Comparison of ENCODE assay signal across 30 mouse cellular contexts in the genomic region with DNA sequence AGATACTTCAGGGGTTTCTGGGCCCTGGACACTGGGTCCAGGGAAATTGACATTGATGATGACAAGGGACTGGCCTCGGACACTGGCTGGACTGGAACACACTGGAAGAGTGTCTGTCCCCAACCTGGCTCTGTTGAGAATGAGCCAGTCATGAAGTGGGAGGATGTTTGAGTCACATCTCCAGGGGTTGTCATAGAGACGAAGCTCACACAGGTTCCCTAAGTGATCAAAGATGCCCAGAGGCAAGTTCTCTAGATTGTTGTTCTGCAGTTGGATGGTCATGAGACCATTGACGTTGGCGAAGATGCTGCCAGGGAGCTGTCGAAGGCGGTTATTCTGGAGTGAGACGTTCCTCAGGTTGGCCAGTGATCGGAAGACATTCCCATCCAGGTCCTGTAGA. TPM values are rescaled to one million over a fixed set of nuclear protein-coding genes. Genes with fewer than 3 reads are reported as not detected.
DNase-seq lines count a peak whose midpoint lies in the region; ATAC-seq lines count a peak whose summit lies in the region.
"Had no signal": no experiment of that assay in that cellular context is flagged by ENCODE, and none has a peak within 500 bp of the region (broad histone marks: within the 10 kb centered on the region; RNA-seq: fewer than 3 reads in every experiment).

No protein-coding gene starts in this region.

- no peak overlapping the region for H3K4me2 ChIP-seq in embryonic facial prominence, embryonic 15.5 days (replicated peaks)
- H3K4me2 ChIP-seq: embryonic facial prominence, embryonic 12.5 days; forebrain, embryonic 12.5 days had no signal

- WGBS in embryonic facial prominence, embryonic 15.5 days = 88% methylated on average over 8 of the region's 8 CpGs
- WGBS in embryonic facial prominence, embryonic 10.5 days = 93% methylated on average over 8 of the region's 8 CpGs

- DNase-seq in embryonic facial prominence, embryonic 10.5 days (ENCODE audit: low spot score) = no peak
- DNase-seq in frontal cortex, postnatal 36 days (ENCODE audit: low spot score in 2 of 2) = peak; percentile 19 to 22
- DNase-seq in frontal cortex, postnatal 14 days (ENCODE audit: low spot score in 2 of 2) = no peak
- peak; percentile 24 to 28 for DNase-seq in right cerebral cortex, adult 2 months (ENCODE audit: low spot score in 2 of 2)
- DNase-seq in right cerebral cortex, postnatal 4 days = no peak
- DNase-seq: adrenal gland, adult 8-10 months; adrenal gland, postnatal 14 days; adrenal gland, postnatal 36 days; B cell, adult 2 months; cerebellum, adult 11 months; cerebellum, adult 18-20 months; cerebellum, adult 8-10 months; cerebellum, adult 9-11 months; cerebellum, postnatal 14 days; cerebellum, postnatal 36 days; embryo, embryonic 11 days had no signal

- no peak overlapping the region for H3K9ac ChIP-seq in embryonic facial prominence, embryonic 15.5 days
- H3K9ac ChIP-seq: embryonic facial prominence, embryonic 12.5 days; forebrain, embryonic 12.5 days had no signal

- no peaks in the 10 kb centered on the region for H3K9me3 ChIP-seq in embryonic facial prominence, embryonic 15.5 days (replicated peaks)
- no peaks in the 10 kb centered on the region for H3K9me3 ChIP-seq in embryonic facial prominence, embryonic 10.5 days
- H3K9me3 ChIP-seq: embryonic facial prominence, embryonic 12.5 days; forebrain, embryonic 10.5 days; forebrain, embryonic 12.5 days; G1E had no signal

- H3K36me3 ChIP-seq in embryonic facial prominence, embryonic 15.5 days = no peaks in the 10 kb centered on the region
- no peaks in the 10 kb centered on the region for H3K36me3 ChIP-seq in embryonic facial prominence, embryonic 10.5 days (replicated peaks)
- H3K36me3 ChIP-seq: embryonic facial prominence, embryonic 12.5 days; forebrain, embryonic 10.5 days; forebrain, embryonic 12.5 days; G1E had no signal

- no peak for ATAC-seq in embryonic facial prominence, embryonic 15.5 days (ENCODE audit: insufficient number of reproducible peaks, low FRiP score, low TSS enrichment, low read depth)
- ATAC-seq: activated CD4-positive, CD25-positive, alpha-beta regulatory T cell, adult 4 months; CD4-positive, CD25-positive, alpha-beta regulatory T cell, adult 4 months; forebrain, embryonic 14.5 days; forebrain, embryonic 16.5 days; Patski had no signal

- H3K27ac ChIP-seq in embryonic facial prominence, embryonic 15.5 days (replicated peaks) = 0 out of 2 replicates have a peak overlapping the region, but pooled peaks have one; percentile 83
- no peak overlapping the region for H3K27ac ChIP-seq in embryonic facial prominence, embryonic 10.5 days (replicated peaks)
- H3K27ac ChIP-seq: embryonic facial prominence, embryonic 12.5 days; forebrain, embryonic 10.5 days; forebrain, embryonic 12.5 days had no signal

- H3K4me1 ChIP-seq in embryonic facial prominence, embryonic 15.5 days = peaks cover 46% of the 10 kb centered on the region
- H3K4me1 ChIP-seq in embryonic facial prominence, embryonic 10.5 days = peaks cover 41% of the 10 kb centered on the region

- no peaks in the 10 kb centered on the region for H3K27me3 ChIP-seq in embryonic facial prominence, embryonic 15.5 days
- peaks cover 5% of the 10 kb centered on the region; the same call in 1 of the 2 replicates for H3K27me3 ChIP-seq in embryonic facial prominence, embryonic 10.5 days (replicated peaks; ENCODE audit: low read depth, poor library complexity, severe bottlenecking)
- H3K27me3 ChIP-seq: CH12.LX; embryonic facial prominence, embryonic 12.5 days; forebrain, embryonic 12.5 days; Patski had no signal

- no peak overlapping the region for H3K4me3 ChIP-seq in embryonic facial prominence, embryonic 15.5 days (replicated peaks)
- H3K4me3 ChIP-seq in embryonic facial prominence, embryonic 10.5 days = no peak overlapping the region
- H3K4me3 ChIP-seq: embryonic facial prominence, embryonic 12.5 days; erythroblast, embryonic 14.5 days; forebrain, embryonic 10.5 days; forebrain, embryonic 12.5 days had no signal

RNA-seq across cellular contexts. Expression of gene Cpn2, which starts 5.8 kb away (rescaled TPM):
- polyA plus RNA-seq in embryonic facial prominence, embryonic 15.5 days (2015; fragmentation: Nextera tagmentation; extraction: Ambion mirVana) = not detected in 2 replicates
- not detected in 2 replicates for polyA plus RNA-seq in embryonic facial prominence, embryonic 10.5 days (2016; fragmentation: Nextera tagmentation; extraction: Ambion mirVana)
- polyA plus RNA-seq: activated CD4-positive, CD25-positive, alpha-beta regulatory T cell, adult 4 months; brain, embryonic 14.5 days; CD4-positive, CD25-positive, alpha-beta regulatory T cell, adult 4 months; embryonic facial prominence, embryonic 12.5 days; embryonic facial prominence, embryonic 14.5 days; forebrain, embryonic 10.5 days; forebrain, embryonic 12.5 days; forebrain, embryonic 14.5 days; forebrain, embryonic 16.5 days; G1E; Patski had no signal

RNA-seq across cellular contexts. Expression of gene Lrrc15, which starts 10.0 kb away (rescaled TPM):
- polyA plus RNA-seq in embryonic facial prominence, embryonic 15.5 days (2015; fragmentation: Nextera tagmentation; extraction: Ambion mirVana) = 4.9 and 5.9 TPM in 2 replicates
- polyA plus RNA-seq in embryonic facial prominence, embryonic 10.5 days (2016; fragmentation: Nextera tagmentation; extraction: Ambion mirVana) = 0.18 and 0.66 TPM in 2 replicates
- polyA plus RNA-seq: activated CD4-positive, CD25-positive, alpha-beta regulatory T cell, adult 4 months; CD4-positive, CD25-positive, alpha-beta regulatory T cell, adult 4 months; erythroblast, embryonic 14.5 days; G1E; Patski had no signal

RNA-seq across cellular contexts. Expression of gene Gp5, which starts 37.5 kb away (rescaled TPM):
- polyA plus RNA-seq in embryonic facial prominence, embryonic 15.5 days (2015; fragmentation: Nextera tagmentation; extraction: Ambion mirVana) = 0.47 and 0.58 TPM in 2 replicates
- polyA plus RNA-seq in embryonic facial prominence, embryonic 10.5 days (2016; fragmentation: Nextera tagmentation; extraction: Ambion mirVana) = 0.93 and 2.0 TPM in 2 replicates
- polyA plus RNA-seq: activated CD4-positive, CD25-positive, alpha-beta regulatory T cell, adult 4 months; CD4-positive, CD25-positive, alpha-beta regulatory T cell, adult 4 months had no signal

Comparison
In these comparisons a context has a peak if more than half of its experiments do, and no peak if none do; other contexts are left out.
1. DNase-seq: peak in frontal cortex, postnatal 36 days (2 of 2) and right cerebral cortex, adult 2 months (2 of 2); none in embryonic facial prominence, embryonic 10.5 days (single experiment), frontal cortex, postnatal 14 days (0 of 2) and right cerebral cortex, postnatal 4 days (single experiment).